Mouse (Mus musculus) hindbrain, embryonic 14.5 days (tissue): ENCODE results near the gene Znrd1. TPM values are rescaled to one million over a fixed set of nuclear protein-coding genes. Genes with fewer than 3 reads are reported as not detected.

Experiments used
- ATAC-seq: fragments of 200-750 bp; cut with Nextera tagmentation; 2 replicates; pipeline ENCODE4 v1.8.0; 2017; ENCODE audit warnings: moderate number of reproducible peaks, mild to moderate bottlenecking, moderate TSS enrichment, moderate library complexity; ENCODE audit not compliant: low FRiP score
- DNase-seq: peaks from one replicate; pipeline ENCODE4 v3.0.0-alpha.2; 2015; ENCODE audit warnings: low spot score
- H3K27ac ChIP-seq: fragments of 300-500 bp; sonication (generic); 2 replicates; pipeline ENCODE4 v1.5.1; 2014; ENCODE audit warnings: mild to moderate bottlenecking, moderate library complexity
- H3K27me3 ChIP-seq: fragments of 300-500 bp; sonication (generic); 2 replicates; pipeline ENCODE4 v1.6.1; 2014; ENCODE audit warnings: mild to moderate bottlenecking, low read length, mixed read lengths; ENCODE audit not compliant: control insufficient read depth, insufficient read depth
- H3K36me3 ChIP-seq: fragments of 300-500 bp; sonication (generic); replicated peaks from 2 replicates; pipeline ENCODE4 v1.6.1; 2014; ENCODE audit not compliant: control insufficient read depth, insufficient read depth
- H3K4me1 ChIP-seq: fragments of 300-500 bp; sonication (generic); replicated peaks from 2 replicates; pipeline ENCODE4 v1.6.1; 2014; ENCODE audit warnings: antibody characterized with exemption, low read length, mixed read lengths; ENCODE audit not compliant: control insufficient read depth, insufficient read depth
- H3K4me2 ChIP-seq: fragments of 300-500 bp; sonication (generic); replicated peaks from 2 replicates; pipeline ENCODE4 v1.6.1; 2014; ENCODE audit warnings: mild to moderate bottlenecking, moderate library complexity
- H3K4me3 ChIP-seq: fragments of 300-500 bp; sonication (generic); replicated peaks from 2 replicates; pipeline ENCODE4 v1.5.1; 2014; ENCODE audit warnings: mild to moderate bottlenecking, low read length
- H3K9ac ChIP-seq: fragments of 300-500 bp; sonication (generic); 2 replicates; pipeline ENCODE4 v1.6.1; 2014
- H3K9me3 ChIP-seq: fragments of 300-500 bp; sonication (generic); 2 replicates; pipeline ENCODE4 v1.6.1; 2016; ENCODE audit warnings: low read length; ENCODE audit not compliant: control insufficient read depth
- WGBS: fragments of 180-500 bp; shearing (Covaris S2); extraction: QIAGEN DNeasy Blood & Tissue Kit; methylation state at CpG from one replicate; pipeline ENCODE4 v1.1.7; 2014; 5-methylcytosine and 5-hydroxymethylcytosine counted together
- polyA plus RNA-seq: library from polyadenylated mRNA; unstranded; fragments of >200 nt; fragmentation: Nextera tagmentation; extraction: Ambion mirVana; gene quantifications from 2 replicates; pipeline ENCODE4 v1.2.1, GENCODE M21; 2014

Znrd1 gene
- polyA plus RNA-seq, 1 experiment from 2014 or later, result 55.7 TPM

GRCm38 (mm10) chr17:36915076-36915475, 43.3 kb downstream of the Znrd1 start:
- Histone ChIP-seq H3K9me3 (no peaks in the 10 kb centered on the region), H3K9ac (no peak overlapping the region), H3K27ac (no peak overlapping the region), H3K36me3 (no peaks in the 10 kb centered on the region), H3K4me2 (no peak overlapping the region), H3K4me1 (no peaks in the 10 kb centered on the region), H3K4me3 (no peak overlapping the region), H3K27me3 (no peaks in the 10 kb centered on the region)
- no peak for ATAC-seq
- DNase-seq, result peak; percentile 64
- 17% methylated on average over 9 of the region's 9 CpGs for WGBS

- no peaks in the 10 kb centered on the region for H3K27me3 ChIP-seq
- ATAC-seq, result no peak
- no peaks in the 10 kb centered on the region for H3K36me3 ChIP-seq
- H3K4me1 ChIP-seq, result no peaks in the 10 kb centered on the region
- H3K27ac ChIP-seq, result no peak overlapping the region
- H3K9me3 ChIP-seq, result no peaks in the 10 kb centered on the region
- WGBS, result 13% methylated on average over 2 of the region's 2 CpGs
- no peak overlapping the region for H3K4me3 ChIP-seq
- no peak overlapping the region for H3K4me2 ChIP-seq
- peak; percentile 81 for DNase-seq
- H3K9ac ChIP-seq, result no peak overlapping the region
These were observed 44.3 kb downstream of the Znrd1 start for GRCm38 (mm10) chr17:36914108-36914507.

GRCm38 (mm10) chr17:36912031-36912430, 46.3 kb downstream of the Znrd1 start:
- H3K27ac ChIP-seq, result no peak overlapping the region
- WGBS, result 72% methylated on average over 2 of the region's 2 CpGs
- H3K4me3 ChIP-seq, result no peak overlapping the region
- H3K9me3 ChIP-seq, result no peaks in the 10 kb centered on the region
- no peak overlapping the region for H3K4me2 ChIP-seq
- H3K4me1 ChIP-seq, result no peaks in the 10 kb centered on the region
- ATAC-seq (no peak), DNase-seq (no peak)
- H3K36me3 ChIP-seq, result no peaks in the 10 kb centered on the region
- H3K9ac ChIP-seq, result no peak overlapping the region
- no peaks in the 10 kb centered on the region for H3K27me3 ChIP-seq

- Histone ChIP-seq H3K27ac (no peak overlapping the region), H3K4me3 (no peak overlapping the region), H3K4me2 (no peak overlapping the region), H3K9me3 (no peaks in the 10 kb centered on the region), H3K36me3 (no peaks in the 10 kb centered on the region), H3K27me3 (no peaks in the 10 kb centered on the region), H3K4me1 (no peaks in the 10 kb centered on the region), H3K9ac (no peak overlapping the region)
- ATAC-seq (no peak), DNase-seq (no peak)
- WGBS, result 63% methylated on average over 4 of the region's 4 CpGs
These were observed 48.6 kb downstream of the Znrd1 start for GRCm38 (mm10) chr17:36909802-36910201.

GRCm38 (mm10) chr17:36908235-36908634, 50.1 kb downstream of the Znrd1 start:
- DNase-seq, result no peak
- Histone ChIP-seq H3K4me2 (no peak overlapping the region), H3K9ac (no peak overlapping the region), H3K4me1 (no peaks in the 10 kb centered on the region), H3K9me3 (no peaks in the 10 kb centered on the region), H3K27me3 (no peaks in the 10 kb centered on the region), H3K4me3 (no peak overlapping the region), H3K27ac (no peak overlapping the region), H3K36me3 (no peaks in the 10 kb centered on the region)
- WGBS, result 52% methylated on average over 1 of the region's 1 CpGs
- ATAC-seq, result no peak

Other genes with a start within 250 kb of the Znrd1 start
- not detected in 2 replicates for gene H2-M10.5, start 185.6 kb downstream of the Znrd1 start, polyA plus RNA-seq
- gene H2-M10.6, start 146.4 kb downstream of the Znrd1 start, polyA plus RNA-seq, result not detected in 2 replicates
- gene Trim26, start 121.4 kb downstream of the Znrd1 start, polyA plus RNA-seq, result 35.0 and 39.8 TPM in 2 replicates
- 0.61 and 0.78 TPM in 2 replicates for gene Trim15, start 91.3 kb downstream of the Znrd1 start, polyA plus RNA-seq
- 0.88 and 2.1 TPM in 2 replicates for gene Trim10, start 89.0 kb downstream of the Znrd1 start, polyA plus RNA-seq
- gene Trim40, start 68.4 kb downstream of the Znrd1 start, polyA plus RNA-seq, result not detected in 2 replicates
- not detected in 2 replicates for gene Trim31, start 60.4 kb downstream of the Znrd1 start, polyA plus RNA-seq
- gene Rnf39, start 15.6 kb downstream of the Znrd1 start, polyA plus RNA-seq, result 0.90 and 1.3 TPM in 2 replicates
- gene Ppp1r11, start 6.8 kb downstream of the Znrd1 start, polyA plus RNA-seq, result 170 and 191 TPM in 2 replicates
- 3.4 and 5.1 TPM in 2 replicates for gene Znrd1as, start within 50 bp of the Znrd1 start, polyA plus RNA-seq
- 0.47 TPM in 1 of 2 replicates, not detected in the other for gene 2410137M14Rik, start 22.7 kb upstream of the Znrd1 start, polyA plus RNA-seq
- 0.64 and 1.0 TPM in 2 replicates for gene H2-M5, start 31.0 kb upstream of the Znrd1 start, polyA plus RNA-seq
- 225 and 236 TPM in 2 replicates for gene Zfp57, start 42.6 kb upstream of the Znrd1 start, polyA plus RNA-seq
- 2.2 and 3.1 TPM in 2 replicates for gene Mog, start 64.8 kb upstream of the Znrd1 start, polyA plus RNA-seq
- gene Gabbr1, start 87.4 kb upstream of the Znrd1 start, polyA plus RNA-seq, result 114 and 117 TPM in 2 replicates
- not detected in 2 replicates for gene Olfr90, start 129.9 kb upstream of the Znrd1 start, polyA plus RNA-seq
- gene Olfr91, start 139.7 kb upstream of the Znrd1 start, polyA plus RNA-seq, result not detected in 2 replicates
- gene Olfr92, start 161.5 kb upstream of the Znrd1 start, polyA plus RNA-seq, result not detected in 2 replicates
- gene Olfr93, start 202.9 kb upstream of the Znrd1 start, polyA plus RNA-seq, result not detected in 2 replicates
- gene Ubd, start 235.3 kb upstream of the Znrd1 start, polyA plus RNA-seq, result not detected in 2 replicates
- 0.21 TPM in 1 of 2 replicates, not detected in the other for gene Olfr94, start 242.4 kb upstream of the Znrd1 start, polyA plus RNA-seq